Mouse (Mus musculus) heart, embryonic 12.5 days (tissue): Measurements from ENCODE around the gene H2bfm. TPM values are rescaled to one million over a fixed set of nuclear protein-coding genes. Genes with fewer than 3 reads are reported as not detected.

Experiments
- polyA plus RNA-seq: library from polyadenylated mRNA; unstranded; fragments of >200 nt; fragmentation: Nextera tagmentation; extraction: Ambion mirVana; gene quantifications from 2 replicates; pipeline ENCODE4 v1.2.1, GENCODE M21; 2016

The H2bfm gene
- polyA plus RNA-seq, 1 experiment from 2014 or later = not detected

Other genes starting within 250 kb of the H2bfm start
- 8.7 and 9.3 TPM in 2 replicates for gene Tceal1, start 219.3 kb upstream of the H2bfm start, polyA plus RNA-seq
- 403 and 424 TPM in 2 replicates for gene Morf4l2, start 183.6 kb upstream of the H2bfm start, polyA plus RNA-seq
- gene Glra4, start 147.2 kb upstream of the H2bfm start, polyA plus RNA-seq = not detected in 2 replicates
- 3.8 and 4.4 TPM in 2 replicates for gene Plp1, start 104.7 kb upstream of the H2bfm start, polyA plus RNA-seq
- gene Rab9b, start 58.6 kb upstream of the H2bfm start, polyA plus RNA-seq = 0.21 and 0.26 TPM in 2 replicates
- 18.1 and 22.5 TPM in 2 replicates for gene Tmsb15b2, start 48.2 kb downstream of the H2bfm start, polyA plus RNA-seq
- gene Tmsb15l, start 49.5 kb downstream of the H2bfm start, polyA plus RNA-seq = 1.4 and 2.3 TPM in 2 replicates
- 11.7 and 12.1 TPM in 2 replicates for gene Tmsb15b1, start 49.5 kb downstream of the H2bfm start, polyA plus RNA-seq
- 2.7 and 4.1 TPM in 2 replicates for gene Zcchc18, start 65.8 kb downstream of the H2bfm start, polyA plus RNA-seq
- gene Slc25a53, start 111.0 kb downstream of the H2bfm start, polyA plus RNA-seq = 5.1 and 5.4 TPM in 2 replicates
- gene Fam199x, start 122.3 kb downstream of the H2bfm start, polyA plus RNA-seq = 7.8 and 8.4 TPM in 2 replicates
- gene Esx1, start 194.8 kb downstream of the H2bfm start, polyA plus RNA-seq = not detected in 2 replicates